Mouse (Mus musculus) cerebellum, adult 2 months (tissue): ENCODE data around the gene Ankrd11. TPM values are rescaled to one million over a fixed set of nuclear protein-coding genes. Genes with fewer than 3 reads are reported as not detected.

Experiments used
- DNase-seq, 2 experiments: peaks; one replicate each; pipeline ENCODE4 v3.0.0; 2021
- H3K27ac ChIP-seq: fragments of 200-500 bp; 2 replicates; pipeline ENCODE4 v1.5.1; 2012; ENCODE audit warnings: low read length, control low read depth, inconsistent platforms; ENCODE audit not compliant: insufficient read depth
- H3K27me3 ChIP-seq: fragments of 200-500 bp; 2 replicates; pipeline ENCODE4 v1.6.1; 2012; ENCODE audit warnings: inconsistent platforms, mild to moderate bottlenecking, low read length, moderate library complexity; ENCODE audit not compliant: control insufficient read depth, insufficient read depth
- H3K4me1 ChIP-seq: fragments of 200-500 bp; 2 replicates; pipeline ENCODE4 v1.6.1; 2011; ENCODE audit warnings: low read length; ENCODE audit not compliant: control insufficient read depth, insufficient read depth
- H3K4me3 ChIP-seq: fragments of 200-500 bp; replicated peaks from 2 replicates; pipeline ENCODE3; 2011; ENCODE audit warnings: mild to moderate bottlenecking, low read depth, low read length, control low read depth; ENCODE audit not compliant: insufficient read depth
- CTCF ChIP-seq: fragments of 200-500 bp; IDR thresholded peaks from 2 replicates; pipeline ENCODE4 v1.5.1; 2011; ENCODE audit warnings: low read depth, mild to moderate bottlenecking, control low read depth, low read length, moderate library complexity, borderline replicate concordance; ENCODE audit not compliant: insufficient read depth
- POLR2A ChIP-seq: fragments of 200-500 bp; IDR thresholded peaks from 2 replicates; pipeline ENCODE4 v1.6.1; 2011; ENCODE audit warnings: low read length, control low read depth, borderline replicate concordance; ENCODE audit not compliant: insufficient read depth
- WGBS: fragments of 180-500 bp; shearing (Covaris S2); methylation state at CpG from one replicate; pipeline ENCODE4 v1.1.7; 2018; 5-methylcytosine and 5-hydroxymethylcytosine counted together
- polyA plus RNA-seq: library from polyadenylated mRNA; depleted of rRNA; stranded (reverse); fragments of >200 nt; gene quantifications from 2 replicates; pipeline ENCODE4 v1.2.3, GENCODE M21; 2012

Gene Ankrd11
- polyA plus RNA-seq, 1 experiment, result 105 TPM

GRCm38 (mm10) chr8:122937545-122938053 lies 104.5 kb downstream of the Ankrd11 start:
- H3K4me3 ChIP-seq, result no peak overlapping the region
- peak overlapping the region; percentile 91 for H3K27ac ChIP-seq
- H3K27me3 ChIP-seq, result no peaks in the 10 kb centered on the region
- DNase-seq, result peak; percentile 57 to 81
- H3K4me1 ChIP-seq, result peaks cover 48% of the 10 kb centered on the region
- TF ChIP-seq CTCF (no peak), POLR2A (no peak)
- 33% methylated on average over 2 of the region's 2 CpGs for WGBS

- DNase-seq, result no peak
- no peaks in the 10 kb centered on the region for H3K27me3 ChIP-seq
- 41% methylated on average over 3 of the region's 3 CpGs for WGBS
- TF ChIP-seq POLR2A (no peak), CTCF (no peak)
- peak overlapping the region; percentile 76; the same call in 1 of the 2 replicates for H3K27ac ChIP-seq
- no peak overlapping the region for H3K4me3 ChIP-seq
- H3K4me1 ChIP-seq, result peaks cover 60% of the 10 kb centered on the region
Observed at GRCm38 (mm10) chr8:122935912-122936311, 106.2 kb downstream of the Ankrd11 start.

- peak overlapping the region; percentile 76 for H3K27ac ChIP-seq
- H3K4me3 ChIP-seq, result no peak overlapping the region
- TF ChIP-seq CTCF (no peak), POLR2A (no peak)
- WGBS, result 5% methylated on average over 1 of the region's 1 CpGs
- H3K4me1 ChIP-seq, result peaks cover 63% of the 10 kb centered on the region
- no peaks in the 10 kb centered on the region for H3K27me3 ChIP-seq
- DNase-seq, result peak in 1 of 2 experiments; percentile 79
Observed at GRCm38 (mm10) chr8:122935118-122935517, 107.0 kb downstream of the Ankrd11 start.

- TF ChIP-seq POLR2A, result no peak
- no peak for TF ChIP-seq CTCF
- H3K4me1 ChIP-seq, result peaks cover 62% of the 10 kb centered on the region
- peak overlapping the region; percentile 66; the same call in 1 of the 2 replicates for H3K27ac ChIP-seq
- DNase-seq, result no peak
- H3K27me3 ChIP-seq, result no peaks in the 10 kb centered on the region
- no peak overlapping the region for H3K4me3 ChIP-seq
Observed at GRCm38 (mm10) chr8:122933973-122934372, 108.1 kb downstream of the Ankrd11 start.

- Histone ChIP-seq H3K4me1 (peaks cover 62% of the 10 kb centered on the region), H3K27me3 (no peaks in the 10 kb centered on the region), H3K4me3 (no peak overlapping the region), H3K27ac (peak overlapping the region; percentile 84)
- no peak for DNase-seq
- 78% methylated on average over 2 of the region's 2 CpGs for WGBS
- TF ChIP-seq CTCF, result no peak
Observed at GRCm38 (mm10) chr8:122932561-122932959, 109.5 kb downstream of the Ankrd11 start.

GRCm38 (mm10) chr8:122931834-122932560 lies 110.1 kb downstream of the Ankrd11 start:
- peak overlapping the region; percentile 84 for H3K27ac ChIP-seq
- TF ChIP-seq POLR2A, result no peak
- no peak for TF ChIP-seq CTCF

GRCm38 (mm10) chr8:122928631-122929224 lies 113.3 kb downstream of the Ankrd11 start:
- no peak for DNase-seq
- H3K4me1 ChIP-seq, result peaks cover 59% of the 10 kb centered on the region
- H3K27ac ChIP-seq, result peak overlapping the region; percentile 37; the same call in 1 of the 2 replicates
- TF ChIP-seq POLR2A (no peak), CTCF (no peak)
- H3K27me3 ChIP-seq, result no peaks in the 10 kb centered on the region
- no peak overlapping the region for H3K4me3 ChIP-seq
- 57% methylated on average over 7 of the region's 7 CpGs for WGBS

More at GRCm38 (mm10) chr8:122931834-122932560, 110.1 kb downstream of the Ankrd11 start:
- H3K4me1 ChIP-seq, result peaks cover 61% of the 10 kb centered on the region
- WGBS, result 38% methylated on average over 3 of the region's 3 CpGs
- H3K4me3 ChIP-seq, result no peak overlapping the region
- no peaks in the 10 kb centered on the region for H3K27me3 ChIP-seq
- DNase-seq, result peak in 1 of 2 experiments; percentile 64

- no peak overlapping the region for H3K4me3 ChIP-seq
- TF ChIP-seq CTCF (no peak), POLR2A (no peak)
- no peaks in the 10 kb centered on the region for H3K27me3 ChIP-seq
- WGBS, result 5% methylated on average over 3 of the region's 3 CpGs
- peak in 1 of 2 experiments; percentile 70 for DNase-seq
- H3K27ac ChIP-seq, result peak overlapping the region; percentile 63; the same call in 1 of the 2 replicates
- peaks cover 62% of the 10 kb centered on the region for H3K4me1 ChIP-seq
Observed at GRCm38 (mm10) chr8:122927841-122928240, 114.2 kb downstream of the Ankrd11 start.
